Mouse (Mus musculus) fibroblast of lung, adult 2 months (primary cell): ENCODE results near the gene Notch4.

ENCODE experiments used
- DNase-seq: peaks from one replicate; pipeline ENCODE4 v3.0.0-alpha.2; 2011; ENCODE audit warnings: low read depth

The Notch4 gene

DNA sequence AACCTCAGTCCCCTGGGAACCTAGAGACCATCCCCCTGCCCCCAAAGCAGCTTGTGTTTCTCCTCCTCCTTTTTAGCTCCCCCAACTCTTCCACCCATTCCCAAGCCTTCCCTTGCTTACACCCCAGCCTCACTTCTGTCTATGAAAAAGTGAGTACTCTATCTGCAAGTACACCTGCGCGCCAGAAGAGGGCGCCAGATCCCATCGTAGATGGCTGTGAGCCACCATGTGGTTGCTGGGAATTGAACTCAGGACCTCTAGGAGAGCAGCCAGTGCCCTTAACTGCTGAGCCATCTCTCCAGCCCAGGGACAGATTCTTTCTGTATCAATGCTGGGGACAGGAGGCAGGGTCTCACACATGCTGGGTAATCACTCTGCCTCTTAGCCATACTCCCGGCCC is 7.8 kb downstream of the Notch4 start:
- no peak for DNase-seq

- no peak for DNase-seq
Observed at GRCm38 (mm10) chr17:34572361-34572760, 8.3 kb downstream of the Notch4 start.

- no peak for DNase-seq
Observed at GRCm38 (mm10) chr17:34576577-34576976, 12.5 kb downstream of the Notch4 start.

GRCm38 (mm10) chr17:34578070-34578469 is 14.0 kb downstream of the Notch4 start:
- no peak for DNase-seq

- DNase-seq: no peak
Observed at GRCm38 (mm10) chr17:34582528-34582927, 18.5 kb downstream of the Notch4 start.

- no peak for DNase-seq
Observed at GRCm38 (mm10) chr17:34583397-34583796, 19.3 kb downstream of the Notch4 start.

DNA sequence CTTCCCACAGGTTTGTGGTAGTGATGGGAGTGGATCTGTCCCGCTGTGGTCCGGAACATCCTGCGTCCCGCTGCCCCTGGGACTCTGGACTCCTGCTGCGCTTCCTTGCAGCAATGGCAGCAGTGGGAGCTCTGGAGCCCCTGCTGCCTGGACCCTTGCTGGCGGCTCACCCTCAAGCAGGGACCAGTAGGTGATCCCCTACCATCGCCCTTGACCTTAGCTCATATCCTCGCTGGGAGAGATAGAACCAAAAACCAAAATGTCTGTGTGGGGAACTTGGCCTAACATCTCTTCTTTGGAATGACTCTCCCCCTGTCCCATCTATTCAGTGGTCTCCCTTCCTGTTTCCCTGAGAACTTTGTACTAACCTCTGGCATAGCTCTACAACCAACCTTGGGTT is 19.8 kb downstream of the Notch4 start:
- no peak for DNase-seq

DNA sequence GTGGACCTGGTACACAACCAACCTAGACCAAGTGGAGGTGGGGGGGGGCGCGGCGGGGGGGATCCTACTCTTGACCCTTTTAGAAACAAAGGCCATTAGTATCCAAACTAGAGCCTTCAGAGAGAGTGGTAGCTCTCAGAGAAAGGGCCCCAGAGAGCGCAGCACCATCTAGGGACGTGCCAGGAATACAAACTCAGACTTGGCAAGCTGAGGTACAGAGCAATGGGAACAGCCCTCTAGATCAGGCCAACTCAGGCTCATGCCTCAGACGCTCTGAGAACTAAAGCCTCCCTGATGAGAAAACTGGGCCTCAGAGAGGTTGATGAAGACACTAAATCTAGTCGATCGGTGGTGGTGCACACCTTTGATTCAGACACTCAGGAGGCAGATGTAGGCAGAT is 21.1 kb downstream of the Notch4 start:
- DNase-seq: no peak

DNA sequence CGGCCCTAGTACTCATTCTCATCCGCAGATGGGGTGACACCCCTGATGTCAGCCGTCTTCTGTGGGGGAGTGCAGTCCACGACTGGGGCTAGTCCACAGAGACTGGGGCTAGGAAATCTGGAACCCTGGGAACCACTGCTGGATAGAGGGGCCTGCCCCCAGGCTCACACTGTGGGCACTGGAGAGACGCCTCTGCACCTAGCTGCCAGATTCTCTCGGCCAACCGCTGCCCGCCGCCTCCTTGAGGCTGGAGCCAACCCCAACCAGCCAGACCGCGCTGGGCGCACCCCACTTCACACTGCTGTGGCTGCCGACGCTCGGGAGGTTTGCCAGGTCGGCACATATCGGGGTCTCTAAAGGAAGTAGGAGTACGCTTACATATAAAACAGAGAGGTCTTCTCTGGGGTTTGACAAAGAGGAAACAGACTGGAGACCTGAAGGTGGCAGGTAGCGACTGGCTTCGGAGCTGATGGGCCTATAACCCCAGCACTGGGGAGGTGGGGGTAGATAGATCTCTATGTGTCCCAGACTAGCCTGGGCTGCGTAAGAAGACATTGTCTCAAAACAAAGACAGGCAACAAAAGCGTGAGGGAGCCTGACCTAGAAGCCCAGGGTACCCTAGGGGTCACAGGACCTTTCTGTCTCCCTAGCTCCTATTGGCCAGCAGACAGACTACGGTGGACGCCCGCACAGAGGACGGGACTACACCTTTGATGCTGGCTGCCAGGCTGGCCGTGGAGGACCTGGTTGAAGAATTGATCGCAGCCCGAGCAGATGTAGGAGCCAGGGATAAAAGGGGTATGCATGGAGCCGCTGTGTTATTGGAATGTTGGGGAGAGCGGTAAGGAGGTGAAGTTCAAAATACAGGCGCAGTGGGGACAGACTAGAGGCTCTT is 22.1 kb downstream of the Notch4 start:
- DNase-seq: no peak

DNA sequence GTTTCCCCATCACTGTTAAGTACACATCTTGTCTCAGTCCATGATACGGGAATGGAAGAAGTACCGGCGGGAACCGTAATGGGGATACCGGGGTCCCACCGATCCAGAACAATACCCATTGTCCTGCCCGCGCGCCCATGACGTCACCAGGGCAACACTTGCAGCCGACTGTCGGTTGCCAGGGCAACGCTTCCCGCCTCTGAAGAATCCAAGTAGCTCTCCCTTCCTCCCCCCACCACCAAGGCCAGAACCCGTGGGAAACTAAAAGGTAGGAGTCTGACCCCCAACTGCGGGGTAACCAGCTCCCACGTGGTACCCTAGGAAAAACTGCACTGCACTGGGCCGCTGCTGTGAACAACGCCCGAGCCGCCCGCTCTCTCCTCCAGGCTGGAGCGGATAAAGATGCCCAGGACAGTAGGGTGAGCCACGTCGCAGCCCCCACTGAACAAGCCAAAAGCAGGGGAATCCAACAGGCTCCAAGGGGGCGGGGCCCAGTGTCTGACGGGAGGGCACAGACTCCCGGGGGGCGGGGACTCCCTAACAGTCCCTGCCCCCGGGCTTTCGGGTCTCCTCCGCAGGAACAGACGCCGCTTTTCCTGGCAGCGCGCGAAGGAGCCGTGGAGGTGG is 22.8 kb downstream of the Notch4 start:
- no peak for DNase-seq

- peak; percentile 91 for DNase-seq
Observed at GRCm38 (mm10) chr17:34587423-34587811, 23.3 kb downstream of the Notch4 start.

GRCm38 (mm10) chr17:34587814-34588213 is 23.7 kb downstream of the Notch4 start:
- DNase-seq: no peak

DNA sequence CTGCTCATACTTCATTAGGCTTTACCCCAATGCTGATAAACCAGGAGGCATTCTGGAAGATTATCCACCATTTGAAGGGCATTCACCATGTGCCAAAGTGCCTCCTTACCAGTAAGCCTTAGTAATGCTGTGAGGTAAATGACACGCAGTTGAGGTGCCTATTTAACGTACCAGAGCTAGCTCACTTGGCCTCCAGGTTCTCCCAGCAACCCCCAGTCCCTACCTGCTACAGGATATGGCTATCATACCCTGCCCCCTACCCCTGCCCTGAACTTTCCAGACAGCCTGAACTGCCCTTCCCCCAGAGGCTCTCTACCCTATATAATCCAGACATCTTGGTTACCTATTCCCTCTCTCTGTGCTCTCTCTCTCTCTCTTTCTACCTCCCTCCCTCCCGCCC is 24.7 kb downstream of the Notch4 start:
- DNase-seq: no peak

GRCm38 (mm10) chr17:34589206-34589605 is 25.1 kb downstream of the Notch4 start:
- no peak for DNase-seq

- no peak for DNase-seq
Observed at GRCm38 (mm10) chr17:34589681-34590101, 25.6 kb downstream of the Notch4 start, which contains the start of gene Gpsm3. Gpsm3 (plus strand) TSS chr17:34589806.

DNA sequence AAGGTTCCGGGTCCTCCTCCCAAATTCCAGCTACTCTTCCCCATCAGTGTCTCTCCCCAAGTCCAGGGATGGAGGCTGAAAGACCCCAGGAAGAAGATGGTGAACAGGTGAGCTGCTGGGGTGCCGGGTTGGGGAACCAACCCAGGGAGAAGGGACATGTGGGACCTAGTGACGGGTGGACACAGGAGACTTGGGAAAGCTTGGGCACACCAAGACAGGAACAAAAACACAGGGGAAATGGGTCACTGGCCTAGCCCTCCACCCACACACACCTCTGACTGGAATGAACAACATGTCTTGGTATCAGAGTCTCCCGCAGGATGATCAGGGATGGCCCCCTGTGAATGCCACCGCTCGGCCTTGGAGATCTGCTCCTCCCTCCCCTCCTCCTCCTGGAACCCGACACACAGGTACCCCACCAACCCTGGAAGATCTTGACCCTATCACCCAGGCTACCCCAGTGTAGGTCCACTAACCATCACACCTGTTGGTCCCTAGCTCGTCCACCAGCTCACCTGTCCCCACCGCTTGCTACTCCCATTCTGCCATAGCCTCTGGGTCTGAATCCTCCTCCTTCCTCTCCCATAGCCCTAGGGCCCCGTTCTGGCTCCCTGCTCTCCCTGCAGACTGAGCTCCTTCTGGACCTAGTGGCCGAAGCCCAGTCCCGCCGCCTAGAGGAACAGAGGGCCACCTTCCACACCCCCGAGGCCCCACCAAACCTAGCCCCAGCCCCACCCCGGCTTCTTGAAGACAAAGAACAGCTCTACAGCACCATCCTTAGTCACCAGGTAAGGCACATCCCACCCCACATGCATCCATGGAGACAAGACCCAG is 26.3 kb downstream of the Notch4 start:
- DNase-seq: no peak

- DNase-seq: no peak
Observed at GRCm38 (mm10) chr17:34591029-34591993, 27.2 kb downstream of the Notch4 start, which contains the start of gene Pbx2. Pbx2 (plus strand) TSS chr17:34591266.

DNA sequence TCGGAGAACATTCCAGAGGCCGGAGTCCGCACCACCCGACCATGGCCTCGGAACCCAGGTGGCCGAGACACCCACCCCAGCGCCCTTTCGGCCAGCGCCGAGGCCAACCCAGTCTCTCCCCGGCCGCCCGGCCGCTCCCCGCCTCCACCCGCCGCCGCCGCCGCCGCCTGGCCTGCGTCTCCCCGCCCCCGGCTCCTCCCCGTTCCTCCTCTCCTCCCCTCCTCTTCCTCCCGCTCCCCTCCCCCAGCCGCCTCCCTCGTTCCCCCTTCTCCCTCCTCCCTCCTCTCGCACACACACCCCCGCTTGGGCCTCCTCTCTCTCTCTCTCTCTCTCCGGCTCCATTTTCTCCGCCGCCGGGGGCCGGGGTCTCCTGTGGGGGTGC is 27.9 kb downstream of the Notch4 start:
- no peak for DNase-seq

DNA sequence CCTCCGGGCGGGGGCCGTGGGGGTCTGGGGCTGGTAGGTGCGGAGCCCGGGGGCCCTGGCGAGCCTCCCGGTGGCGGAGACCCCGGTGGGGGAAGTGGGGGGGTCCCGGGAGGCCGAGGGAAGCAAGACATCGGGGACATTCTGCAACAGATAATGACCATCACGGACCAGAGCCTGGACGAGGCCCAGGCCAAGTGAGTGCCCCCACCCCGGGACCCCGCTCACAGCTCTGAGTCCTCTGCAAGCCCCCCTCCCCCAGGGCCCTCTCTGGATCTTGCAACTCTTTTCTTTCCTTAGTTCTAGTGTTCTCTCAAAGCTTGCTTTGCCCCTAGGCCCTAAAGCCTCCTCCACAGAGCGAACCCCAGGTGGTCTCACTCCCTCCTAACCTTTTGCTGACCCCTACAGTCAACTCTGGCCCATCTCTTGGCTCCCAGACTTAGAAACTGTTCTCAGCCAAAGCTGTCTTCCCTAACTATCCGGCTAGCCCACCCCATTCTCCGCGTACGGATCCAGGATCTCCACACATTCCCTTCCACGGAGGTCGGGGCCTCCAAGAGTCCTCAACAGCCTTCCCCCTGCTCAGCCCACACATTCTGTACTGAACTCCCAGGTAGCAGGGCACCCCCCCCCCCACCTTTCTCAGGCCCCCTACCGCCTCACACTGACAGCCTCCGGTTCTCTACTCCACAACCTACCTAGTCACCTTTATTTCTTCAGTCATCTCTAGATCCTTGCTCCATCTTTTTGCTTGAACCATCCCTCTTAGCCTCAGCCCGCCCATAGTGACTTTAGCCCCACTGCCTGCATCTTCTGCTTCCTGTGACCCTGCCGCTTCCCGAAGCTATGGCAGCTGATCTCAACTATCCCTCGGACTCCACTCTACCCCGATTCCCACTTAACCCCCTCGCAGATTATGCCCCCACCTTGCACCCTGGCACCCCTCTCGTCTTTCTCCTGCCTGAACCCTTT is 28.8 kb downstream of the Notch4 start:
- DNase-seq: no peak
